Mouse (Mus musculus) bone marrow macrophage, adult 2 months (primary cell): ENCODE data around the gene Tpm4.

Experiments used
- CTCF ChIP-seq: IDR thresholded peaks from 2 replicates; pipeline ENCODE4 v1.5.1; 2012; ENCODE audit warnings: low read depth, mild to moderate bottlenecking, low read length, moderate library complexity
- POLR2A ChIP-seq: IDR thresholded peaks from 2 replicates; pipeline ENCODE4 v1.6.1; 2012; ENCODE audit warnings: mild to moderate bottlenecking, low read depth, low read length, borderline replicate concordance

- TF ChIP-seq CTCF: no peak
- TF ChIP-seq POLR2A: no peak
These were observed 1.7 kb downstream of the Tpm4 start for GRCm38 (mm10) chr8:72136302-72136978.
